Mouse (Mus musculus): Measurements from ENCODE around the gene 1700020A23Rik.

GRCm38 (mm10) chr2:130425112-130425511 is 20.1 kb downstream of the 1700020A23Rik start:
- no peak for TF ChIP-seq CTCF (IDR thresholded peaks at IDR 0.05; ENCODE audit: low read depth, low read length)
- TF ChIP-seq POLR2A (IDR thresholded peaks at IDR 0.05; ENCODE audit: insufficient read depth, low read length), result no peak
